Mouse (Mus musculus) hindbrain, embryonic 16.5 days (tissue): ENCODE data around the gene Slc35a3. TPM values are rescaled to one million over a fixed set of nuclear protein-coding genes. Genes with fewer than 3 reads are reported as not detected.
"Not testable (repeated sequence)": the region's sequence is repeated elsewhere in the genome, so short reads cannot be mapped to it uniquely, and the experiment has no call there.

Experiments
- ATAC-seq: fragments of 200-750 bp; cut with Nextera tagmentation; 2 replicates; pipeline ENCODE4 v1.8.0; 2017; ENCODE audit warnings: moderate TSS enrichment, moderate library complexity
- H3K27ac ChIP-seq: fragments of 300-500 bp; sonication (generic); 2 replicates; pipeline ENCODE4 v1.5.1; 2014; ENCODE audit warnings: low read depth, mild to moderate bottlenecking, control low read depth, low read length, moderate library complexity
- H3K27me3 ChIP-seq: fragments of 300-500 bp; sonication (generic); replicated peaks from 2 replicates; pipeline ENCODE4 v1.6.1; 2014; ENCODE audit warnings: low read length; ENCODE audit not compliant: control insufficient read depth, insufficient read depth
- H3K36me3 ChIP-seq: fragments of 300-500 bp; sonication (generic); 2 replicates; pipeline ENCODE4 v1.6.1; 2014; ENCODE audit warnings: mild to moderate bottlenecking, low read length, moderate library complexity, mixed read lengths; ENCODE audit not compliant: control insufficient read depth, insufficient read depth
- H3K4me1 ChIP-seq: fragments of 300-500 bp; sonication (generic); 2 replicates; pipeline ENCODE4 v1.6.1; 2014; ENCODE audit warnings: low read depth, low read length; ENCODE audit not compliant: control insufficient read depth, insufficient read depth
- H3K4me2 ChIP-seq: fragments of 300-500 bp; sonication (generic); 2 replicates; pipeline ENCODE4 v1.6.1; 2014; ENCODE audit warnings: mild to moderate bottlenecking, low read length, control low read depth, moderate library complexity
- H3K4me3 ChIP-seq: fragments of 300-500 bp; sonication (generic); 2 replicates; pipeline ENCODE4 v1.5.1; 2014; ENCODE audit warnings: mild to moderate bottlenecking, low read length, control low read depth, moderate library complexity
- H3K9ac ChIP-seq: fragments of 300-500 bp; sonication (generic); 2 replicates; pipeline ENCODE4 v1.6.1; 2014; ENCODE audit warnings: low read depth, mild to moderate bottlenecking, control low read depth, low read length, moderate library complexity
- H3K9me3 ChIP-seq: fragments of 300-500 bp; sonication (generic); 2 replicates; pipeline ENCODE4 v1.6.1; 2014; ENCODE audit warnings: mild to moderate bottlenecking, low read length, moderate library complexity; ENCODE audit not compliant: control insufficient read depth
- WGBS: fragments of 180-500 bp; shearing (Covaris S2); extraction: QIAGEN DNeasy Blood & Tissue Kit; methylation state at CpG from one replicate; pipeline ENCODE4 v1.1.7; 2014; 5-methylcytosine and 5-hydroxymethylcytosine counted together
- polyA plus RNA-seq: library from polyadenylated mRNA; unstranded; fragments of >200 nt; fragmentation: Nextera tagmentation; extraction: Ambion mirVana; gene quantifications from 2 replicates; pipeline ENCODE4 v1.2.1, GENCODE M21; 2015

Gene Slc35a3
- 7.3 and 8.1 TPM in 2 replicates for polyA plus RNA-seq

DNA sequence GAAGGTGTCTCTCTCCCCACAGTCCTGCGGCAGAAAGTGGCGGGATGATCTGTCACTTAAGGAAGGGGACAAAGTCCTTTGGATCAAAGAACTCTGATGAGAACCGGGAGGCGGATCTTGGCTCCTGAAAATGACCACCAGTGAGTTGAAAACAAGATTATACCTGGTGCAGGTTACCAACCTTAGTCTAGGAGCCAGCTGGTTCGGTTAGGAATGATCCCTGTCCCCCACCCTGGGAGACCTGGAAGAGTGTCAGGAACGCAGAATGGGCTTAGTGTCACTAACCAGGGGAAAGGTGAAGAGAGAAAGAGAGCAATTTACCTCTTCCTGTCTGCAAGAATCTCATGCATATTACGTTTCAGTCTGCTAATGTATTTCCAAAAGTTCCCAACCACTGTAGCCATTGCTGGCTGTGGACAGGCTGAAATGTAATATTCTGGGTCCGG is at the start of gene Slc35a3:
TSS of gene Slc35a3 (minus strand) at position 396 of the 446 bp plus-strand sequence.
- H3K4me3 ChIP-seq: peak within 1 kb of the TSS; percentile 100
- H3K27me3 ChIP-seq: no peaks in the 10 kb centered on the region
- WGBS: 3% methylated on average over 8 of the region's 8 CpGs
- H3K4me2 ChIP-seq: peak within 1 kb of the TSS; percentile 96
- ATAC-seq: peak; percentile 60
- peak within 1 kb of the TSS; percentile 78 for H3K27ac ChIP-seq
- H3K4me1 ChIP-seq: peaks cover 15% of the 10 kb centered on the region
- no peaks in the 10 kb centered on the region for H3K9me3 ChIP-seq
- H3K9ac ChIP-seq: peak within 1 kb of the TSS; percentile 98
- no peaks in the 10 kb centered on the region for H3K36me3 ChIP-seq

- Histone ChIP-seq H3K27me3 (no peaks in the 10 kb centered on the region), H3K4me1 (no peaks in the 10 kb centered on the region), H3K36me3 (peaks cover 21% of the 10 kb centered on the region), H3K27ac (no peak overlapping the region), H3K9ac (no peak overlapping the region), H3K4me3 (no peak overlapping the region), H3K9me3 (no peaks in the 10 kb centered on the region), H3K4me2 (no peak overlapping the region)
- no peak for ATAC-seq
- 93% methylated on average over 8 of the region's 8 CpGs for WGBS
These were observed 40.2 kb upstream of the Slc35a3 start for GRCm38 (mm10) chr3:116752818-116753217.

DNA sequence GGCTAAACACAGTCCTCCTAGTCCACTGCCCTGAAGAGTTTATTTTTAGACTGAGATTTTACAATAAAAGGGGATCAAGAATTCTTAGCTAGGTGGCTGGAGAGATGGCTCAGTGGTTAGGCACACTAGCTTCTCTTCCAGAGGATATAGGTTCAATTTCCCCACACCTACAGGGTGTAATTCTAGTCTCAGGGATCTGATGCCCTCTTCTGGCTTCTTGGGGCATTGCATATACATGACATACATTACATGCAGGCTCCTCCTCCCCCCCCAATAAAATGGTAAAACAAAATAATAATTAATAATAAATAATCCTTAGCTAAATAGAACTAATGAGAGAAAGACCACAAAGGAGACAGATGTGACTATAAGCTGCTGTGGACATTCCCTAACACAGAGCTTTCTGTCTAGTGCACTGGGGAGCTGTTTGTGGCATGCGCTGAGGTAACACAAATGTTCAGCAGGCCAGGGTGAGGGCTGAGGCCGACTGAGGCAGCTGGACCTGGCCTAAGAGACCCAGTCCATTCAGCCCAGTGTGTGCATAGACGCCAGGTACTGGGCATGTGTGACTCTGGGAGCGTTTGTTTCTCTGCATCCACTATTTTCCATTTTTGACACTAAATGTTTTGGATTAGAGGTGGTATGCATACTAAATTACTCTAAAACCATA is 38.7 kb upstream of the Slc35a3 start:
- Histone ChIP-seq H3K27me3 (no peaks in the 10 kb centered on the region), H3K9me3 (no peaks in the 10 kb centered on the region), H3K36me3 (peaks cover 17% of the 10 kb centered on the region), H3K27ac (no peak overlapping the region), H3K4me2 (no peak overlapping the region), H3K4me1 (no peaks in the 10 kb centered on the region), H3K9ac (no peak overlapping the region), H3K4me3 (no peak overlapping the region)
- ATAC-seq: peak; percentile 74; the same call in 1 of the 2 replicates
- WGBS: 83% methylated on average over 4 of the region's 4 CpGs

- 55% methylated on average over 8 of the region's 8 CpGs for WGBS
- Histone ChIP-seq H3K4me2 (no peak overlapping the region), H3K9me3 (no peaks in the 10 kb centered on the region), H3K9ac (no peak overlapping the region), H3K4me1 (no peaks in the 10 kb centered on the region), H3K27me3 (no peaks in the 10 kb centered on the region), H3K36me3 (peaks cover 12% of the 10 kb centered on the region), H3K4me3 (no peak overlapping the region), H3K27ac (no peak overlapping the region)
- no peak for ATAC-seq
These were observed 36.0 kb upstream of the Slc35a3 start for GRCm38 (mm10) chr3:116748391-116749170.

DNA sequence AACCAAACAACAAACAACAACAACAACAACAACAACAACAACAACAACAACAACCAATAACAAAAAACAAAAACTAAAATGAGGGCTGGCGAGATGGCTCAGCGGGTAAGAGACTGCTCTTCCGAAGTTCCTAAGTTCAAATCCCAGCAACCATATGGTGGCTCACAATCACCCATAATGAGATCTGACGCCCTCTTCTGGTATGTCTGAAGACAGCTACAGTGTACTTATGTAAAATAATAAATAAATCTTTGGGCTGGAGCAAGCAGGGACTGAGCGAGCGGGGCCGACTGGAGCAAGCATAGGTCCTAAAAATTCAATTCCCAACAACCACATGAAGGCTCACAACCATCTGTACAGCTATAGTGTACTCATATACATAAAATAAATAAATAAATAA is 35.0 kb upstream of the Slc35a3 start:
- H3K27ac ChIP-seq, H3K9ac ChIP-seq, H3K9me3 ChIP-seq, H3K4me1 ChIP-seq, H3K27me3 ChIP-seq, H3K4me3 ChIP-seq, ATAC-seq, H3K4me2 ChIP-seq: not testable (repeated sequence)
- peaks cover 12% of the 10 kb centered on the region for H3K36me3 ChIP-seq
- 87% methylated on average over 7 of the region's 7 CpGs for WGBS

DNA sequence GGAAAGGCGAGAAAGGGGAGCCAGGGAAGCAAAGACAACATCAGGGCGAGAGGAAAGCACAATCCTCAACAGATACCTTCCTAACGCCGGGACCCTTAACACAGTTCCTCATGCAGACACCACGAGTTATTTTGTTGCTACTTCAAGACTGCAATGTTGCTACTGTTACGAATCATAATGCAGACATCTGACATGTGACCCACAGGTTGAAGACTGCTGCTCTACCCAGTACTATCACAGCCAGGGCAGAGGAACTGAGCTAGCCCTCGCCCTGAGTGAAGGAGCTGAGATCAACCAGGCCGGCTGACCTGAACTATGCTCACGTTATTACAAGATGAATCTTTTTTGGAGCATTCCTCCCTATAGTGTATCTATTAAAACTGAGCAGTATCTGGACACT is 28.3 kb upstream of the Slc35a3 start:
- Histone ChIP-seq H3K4me3 (no peak overlapping the region), H3K4me2 (no peak overlapping the region), H3K9ac (no peak overlapping the region), H3K9me3 (no peaks in the 10 kb centered on the region), H3K27ac (no peak overlapping the region), H3K27me3 (no peaks in the 10 kb centered on the region), H3K4me1 (no peaks in the 10 kb centered on the region), H3K36me3 (0 out of 2 replicates have a peak, but pooled peaks cover 5% of the 10 kb centered on the region)
- ATAC-seq: no peak
- 86% methylated on average over 9 of the region's 9 CpGs for WGBS

GRCm38 (mm10) chr3:116740106-116740505 is 27.5 kb upstream of the Slc35a3 start:
- H3K4me1 ChIP-seq: no peaks in the 10 kb centered on the region
- no peak overlapping the region for H3K4me2 ChIP-seq
- H3K27ac ChIP-seq: no peak overlapping the region
- no peaks in the 10 kb centered on the region for H3K9me3 ChIP-seq
- H3K36me3 ChIP-seq: 0 out of 2 replicates have a peak, but pooled peaks cover 5% of the 10 kb centered on the region
- H3K9ac ChIP-seq: no peak overlapping the region
- no peaks in the 10 kb centered on the region for H3K27me3 ChIP-seq
- WGBS: 90% methylated on average over 4 of the region's 5 CpGs
- H3K4me3 ChIP-seq: no peak overlapping the region
- no peak for ATAC-seq

DNA sequence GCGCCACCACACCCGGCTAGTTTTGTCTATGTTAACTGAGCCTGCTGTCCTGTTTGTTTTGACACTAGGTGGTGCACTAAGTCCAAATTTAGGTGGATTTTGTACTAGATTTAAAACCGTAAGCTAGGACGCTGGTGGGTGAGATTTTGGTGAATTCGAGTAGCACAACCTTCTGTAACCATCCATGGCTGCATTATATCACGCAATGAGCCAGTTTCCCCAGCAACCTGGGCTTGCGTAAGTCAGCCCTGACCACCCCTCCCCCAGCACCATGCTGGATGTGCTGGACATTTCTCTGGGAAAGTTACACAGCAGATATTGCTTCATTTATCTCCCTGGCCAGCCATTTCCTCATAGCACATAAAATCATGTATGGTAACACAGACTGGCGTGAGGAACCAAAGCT is 24.7 kb upstream of the Slc35a3 start:
- 76% methylated on average over 8 of the region's 8 CpGs for WGBS
- H3K4me3 ChIP-seq: no peak overlapping the region
- H3K27me3 ChIP-seq: no peaks in the 10 kb centered on the region
- no peaks in the 10 kb centered on the region for H3K9me3 ChIP-seq
- H3K4me1 ChIP-seq: no peaks in the 10 kb centered on the region
- H3K27ac ChIP-seq: no peak overlapping the region
- H3K4me2 ChIP-seq: no peak overlapping the region
- no peak overlapping the region for H3K9ac ChIP-seq
- no peak for ATAC-seq
- H3K36me3 ChIP-seq: no peaks in the 10 kb centered on the region

- WGBS: 61% methylated on average over 2 of the region's 2 CpGs
- Histone ChIP-seq H3K4me3 (no peak overlapping the region), H3K4me2 (no peak overlapping the region), H3K27ac (no peak overlapping the region), H3K9ac (no peak overlapping the region), H3K36me3 (no peaks in the 10 kb centered on the region), H3K4me1 (no peaks in the 10 kb centered on the region), H3K27me3 (no peaks in the 10 kb centered on the region), H3K9me3 (no peaks in the 10 kb centered on the region)
- peak; percentile 56; the same call in 1 of the 2 replicates for ATAC-seq
These were observed 17.0 kb upstream of the Slc35a3 start for GRCm38 (mm10) chr3:116729483-116730174.
